Mouse (Mus musculus): ENCODE measurements around the gene Phykpl. TPM values are rescaled to one million over a fixed set of nuclear protein-coding genes. Genes with fewer than 3 reads are reported as not detected.
A peak's percentile ranks its signal among the peaks of the same experiment; 100 is the strongest.

Phykpl gene
- polyA plus RNA-seq, 1 experiment from 2014 or later = 9.8 TPM

DNA sequence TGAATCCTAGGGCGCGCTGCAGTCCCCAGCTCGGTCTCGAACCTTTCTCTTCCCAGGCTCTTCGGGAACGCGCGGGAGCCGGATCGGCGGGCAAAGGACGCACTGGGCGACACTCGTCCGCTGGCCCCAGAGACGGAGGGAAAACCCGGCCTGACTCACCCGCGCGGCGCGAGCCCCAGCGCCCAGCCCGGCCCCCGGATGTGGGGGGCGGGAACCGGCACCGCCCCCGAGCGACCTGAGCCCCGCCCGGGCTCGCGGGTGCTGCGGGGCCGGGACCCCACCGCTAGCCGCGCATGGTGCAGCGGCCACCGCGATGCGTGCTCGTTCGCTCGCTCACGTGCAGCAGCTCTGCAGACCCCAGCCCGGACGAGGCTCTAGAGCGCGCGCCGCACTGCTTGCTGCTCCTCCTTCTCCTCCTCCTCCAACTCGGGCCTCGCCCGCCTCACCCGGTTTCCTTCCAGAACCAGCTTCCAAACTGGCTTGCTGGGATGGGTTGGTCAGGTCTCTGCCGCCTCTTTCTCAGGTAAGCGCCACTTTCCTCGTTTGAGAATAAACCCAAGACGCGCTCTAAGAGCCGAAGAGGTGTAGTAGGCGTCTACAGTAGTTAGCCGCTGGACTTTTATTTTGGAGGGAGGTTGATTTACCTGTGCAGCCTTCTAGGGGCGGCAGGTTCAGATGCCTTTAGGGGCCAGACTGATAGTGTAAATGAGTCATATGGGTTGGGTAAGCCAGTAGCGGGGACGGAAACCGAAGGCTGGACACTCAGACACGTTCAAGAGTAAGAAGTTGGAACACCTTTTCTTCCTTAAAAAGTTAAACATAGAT is 66.3 kb downstream of the Phykpl start, which contains the start of the genes N4bp3 and D930048N14Rik:
N4bp3 (minus strand) TSS at position 152 of the 825 bp plus-strand sequence.
D930048N14Rik (plus strand) TSS at position 264 of the 825 bp plus-strand sequence.
- DNase-seq (ENCODE audit: low spot score) = peak; percentile 57
- WGBS = 2% methylated on average over 64 of the region's 70 CpGs
- Histone ChIP-seq H3K4me2 (replicated peaks) (peak within 1 kb of the TSS; percentile 94), H3K27me3 (ENCODE audit: control insufficient read depth, insufficient read depth, low read length) (peaks cover 18% of the 10 kb centered on the region; the same call in 1 of the 2 replicates), H3K9ac (peak within 1 kb of the TSS; percentile 77), H3K9me3 (ENCODE audit: control insufficient read depth, low read length) (no peaks in the 10 kb centered on the region), H3K4me1 (replicated peaks; ENCODE audit: control insufficient read depth, insufficient read depth, low read length) (peaks cover 23% of the 10 kb centered on the region), H3K27ac (peak within 1 kb of the TSS; percentile 14), H3K36me3 (replicated peaks; ENCODE audit: control insufficient read depth, insufficient read depth) (no peaks in the 10 kb centered on the region), H3K4me3 (replicated peaks; ENCODE audit: low read length) (peak within 1 kb of the TSS; percentile 67)
- ATAC-seq (ENCODE audit: low FRiP score) = peak; percentile 50

DNA sequence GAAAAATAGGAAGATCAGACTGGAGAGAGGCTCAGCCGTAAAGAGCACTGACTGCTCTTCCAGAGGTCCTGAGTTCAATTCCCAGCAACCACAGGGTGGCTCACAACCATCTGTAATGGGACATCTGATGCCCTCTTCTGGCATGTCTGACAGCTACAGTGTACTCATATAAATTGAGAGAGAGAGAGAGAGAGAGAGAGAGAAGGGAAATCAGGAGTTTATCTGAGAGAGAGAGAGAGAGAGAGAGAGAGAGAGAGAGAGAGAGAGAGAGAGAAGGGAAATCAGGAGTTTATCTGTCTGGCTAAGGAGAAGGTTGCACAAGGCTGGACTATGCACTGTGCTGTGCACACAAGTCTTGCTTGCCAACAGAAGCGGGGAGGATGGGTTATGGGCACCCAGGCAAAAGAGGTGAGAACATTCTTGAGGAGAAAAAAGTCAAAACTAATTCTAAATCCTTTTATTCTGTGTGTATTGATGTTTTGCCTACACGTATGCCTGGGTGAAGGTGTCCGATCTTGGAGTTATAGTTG is 68.4 kb downstream of the Phykpl start:
- no peaks in the 10 kb centered on the region for H3K36me3 ChIP-seq (replicated peaks; ENCODE audit: control insufficient read depth, insufficient read depth)
- no peak overlapping the region for H3K4me3 ChIP-seq (replicated peaks; ENCODE audit: low read length)
- H3K4me1 ChIP-seq (replicated peaks; ENCODE audit: control insufficient read depth, insufficient read depth, low read length) = peaks cover 23% of the 10 kb centered on the region
- no peak overlapping the region for H3K9ac ChIP-seq
- no peak overlapping the region for H3K27ac ChIP-seq
- ATAC-seq (ENCODE audit: low FRiP score) (no peak), DNase-seq (ENCODE audit: low spot score) (no peak)
- peaks cover 18% of the 10 kb centered on the region; the same call in 1 of the 2 replicates for H3K27me3 ChIP-seq (ENCODE audit: control insufficient read depth, insufficient read depth, low read length)
- WGBS = 92% methylated on average over 4 of the region's 4 CpGs
- no peak overlapping the region for H3K4me2 ChIP-seq (replicated peaks)
- no peaks in the 10 kb centered on the region for H3K9me3 ChIP-seq (ENCODE audit: control insufficient read depth, low read length)

DNA sequence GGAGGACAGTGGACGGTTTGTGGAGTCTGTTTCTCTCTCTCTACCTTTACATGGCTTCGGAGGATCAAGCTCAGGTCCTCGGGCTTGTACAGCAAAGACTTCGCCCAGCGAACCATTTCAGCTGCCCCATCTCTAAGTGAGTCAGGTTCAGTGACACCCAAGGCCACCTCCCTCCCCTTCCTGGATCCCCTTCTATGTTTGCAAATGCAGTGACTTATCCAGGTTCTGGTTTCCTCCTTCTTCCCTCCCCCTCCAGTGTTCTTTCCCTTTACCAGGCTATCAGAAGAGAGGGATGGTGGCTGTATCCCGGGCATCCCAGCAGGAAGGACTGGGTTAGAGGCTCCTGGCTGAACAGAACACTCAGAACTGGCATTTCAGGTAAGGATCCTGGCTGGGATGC is 69.2 kb downstream of the Phykpl start:
- Histone ChIP-seq H3K27me3 (ENCODE audit: control insufficient read depth, insufficient read depth, low read length) (peaks cover 18% of the 10 kb centered on the region; the same call in 1 of the 2 replicates), H3K4me1 (replicated peaks; ENCODE audit: control insufficient read depth, insufficient read depth, low read length) (peaks cover 19% of the 10 kb centered on the region), H3K9me3 (ENCODE audit: control insufficient read depth, low read length) (no peaks in the 10 kb centered on the region), H3K36me3 (replicated peaks; ENCODE audit: control insufficient read depth, insufficient read depth) (no peaks in the 10 kb centered on the region), H3K9ac (no peak overlapping the region), H3K4me3 (replicated peaks; ENCODE audit: low read length) (no peak overlapping the region), H3K27ac (no peak overlapping the region), H3K4me2 (replicated peaks) (no peak overlapping the region)
- no peak for DNase-seq (ENCODE audit: low spot score)
- WGBS = 86% methylated on average over 6 of the region's 6 CpGs
- no peak for ATAC-seq (ENCODE audit: low FRiP score)

Other genes starting within 250 kb of the Phykpl start
- gene Hnrnpab, start 22.1 kb downstream of the Phykpl start, polyA plus RNA-seq (2014; fragmentation: Nextera tagmentation; extraction: Ambion mirVana) = 399 and 421 TPM in 2 replicates
- 103 and 118 TPM in 2 replicates for gene Nhp2, start 35.0 kb downstream of the Phykpl start, polyA plus RNA-seq (2014; fragmentation: Nextera tagmentation; extraction: Ambion mirVana)
- 77.7 and 78.4 TPM in 2 replicates for gene Rmnd5b, start 51.1 kb downstream of the Phykpl start, polyA plus RNA-seq (2014; fragmentation: Nextera tagmentation; extraction: Ambion mirVana)
- gene N4bp3, start 66.1 kb downstream of the Phykpl start, polyA plus RNA-seq (2014; fragmentation: Nextera tagmentation; extraction: Ambion mirVana) = 19.9 and 22.4 TPM in 2 replicates
- gene D930048N14Rik, start 66.2 kb downstream of the Phykpl start, polyA plus RNA-seq (2014; fragmentation: Nextera tagmentation; extraction: Ambion mirVana) = 1.1 and 1.2 TPM in 2 replicates
- 97.7 and 107 TPM in 2 replicates for gene 0610009B22Rik, start 104.1 kb downstream of the Phykpl start, polyA plus RNA-seq (2014; fragmentation: Nextera tagmentation; extraction: Ambion mirVana)
- 17.4 and 17.7 TPM in 2 replicates for gene Sec24a, start 178.9 kb downstream of the Phykpl start, polyA plus RNA-seq (2014; fragmentation: Nextera tagmentation; extraction: Ambion mirVana)
- 225 TPM in 2 replicates for gene Sar1b, start 178.9 kb downstream of the Phykpl start, polyA plus RNA-seq (2014; fragmentation: Nextera tagmentation; extraction: Ambion mirVana)

Measured in hindbrain, embryonic 14.5 days (tissue).